Mouse (Mus musculus): ENCODE measurements around the gene Gm20388.

- TF ChIP-seq POLR2A (IDR thresholded peaks at IDR 0.05; ENCODE audit: insufficient read depth, low read depth, low read length) (no peak), CTCF (IDR thresholded peaks at IDR 0.05; ENCODE audit: insufficient read depth, low read depth, low read length) (no peak)
Observed at GRCm38 (mm10) chr8:120208113-120208512, 297.5 kb downstream of the Gm20388 start.

All from olfactory bulb, adult 2 months (tissue).